Mouse (Mus musculus) bone marrow macrophage, adult 2 months (primary cell): ENCODE data around the gene Eno3.

Source experiments
- CTCF ChIP-seq: IDR thresholded peaks from 2 replicates; pipeline ENCODE4 v1.5.1; 2012; ENCODE audit warnings: low read depth, mild to moderate bottlenecking, low read length, moderate library complexity
- POLR2A ChIP-seq: IDR thresholded peaks from 2 replicates; pipeline ENCODE4 v1.6.1; 2012; ENCODE audit warnings: mild to moderate bottlenecking, low read depth, low read length, borderline replicate concordance

DNA sequence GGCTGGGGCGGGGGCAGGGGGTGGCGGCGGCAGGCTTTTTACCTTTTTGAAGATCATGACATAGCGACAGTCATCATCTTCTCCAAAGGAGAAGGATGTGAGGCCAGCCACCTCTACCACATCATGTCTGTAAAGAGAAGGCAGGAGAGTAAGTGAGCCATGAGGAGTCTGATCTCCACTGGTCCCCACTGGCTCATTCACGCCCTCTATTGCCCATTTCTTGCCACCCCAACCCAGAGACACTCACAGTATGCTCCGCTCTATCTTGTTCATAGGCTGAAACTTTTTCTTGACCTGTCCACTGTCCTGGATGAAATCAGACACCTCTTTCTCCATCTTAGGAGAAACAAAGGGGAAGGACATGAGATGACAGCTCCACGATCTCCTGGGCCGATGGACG is 7.7 kb downstream of the Eno3 start:
- TF ChIP-seq CTCF (no peak), POLR2A (no peak)
